Mouse (Mus musculus) limb, embryonic 10.5 days (tissue): ENCODE results near the gene 1700011L22Rik. TPM values are rescaled to one million over a fixed set of nuclear protein-coding genes. Genes with fewer than 3 reads are reported as not detected.

Source experiments
- DNase-seq: peaks from one replicate; pipeline ENCODE4 v3.0.0-alpha.2; 2017; ENCODE audit warnings: low spot score
- H3K27ac ChIP-seq: fragments of 300-500 bp; sonication (generic); 2 replicates; pipeline ENCODE4 v1.5.1; 2016; ENCODE audit warnings: mild to moderate bottlenecking
- H3K27me3 ChIP-seq: fragments of 300-500 bp; sonication (generic); 2 replicates; pipeline ENCODE4 v1.6.1; 2016; ENCODE audit warnings: low read depth, mild to moderate bottlenecking; ENCODE audit not compliant: poor library complexity, severe bottlenecking
- H3K36me3 ChIP-seq: fragments of 300-500 bp; sonication (generic); 2 replicates; pipeline ENCODE4 v1.6.1; 2016; ENCODE audit warnings: mild to moderate bottlenecking, moderate library complexity
- H3K4me1 ChIP-seq: fragments of 300-500 bp; sonication (generic); 2 replicates; pipeline ENCODE4 v1.6.1; 2016
- H3K4me3 ChIP-seq: fragments of 300-500 bp; sonication (generic); 2 replicates; pipeline ENCODE4 v1.5.1; 2016; ENCODE audit warnings: mild to moderate bottlenecking, moderate library complexity
- H3K9me3 ChIP-seq: fragments of 300-500 bp; sonication (generic); replicated peaks from 2 replicates; pipeline ENCODE4 v1.6.1; 2016; ENCODE audit warnings: mild to moderate bottlenecking
- WGBS: fragments of 180-500 bp; shearing (Covaris S2); methylation state at CpG from one replicate; pipeline ENCODE4 v1.1.7; 2016; 5-methylcytosine and 5-hydroxymethylcytosine counted together
- polyA plus RNA-seq: library from polyadenylated mRNA; unstranded; fragments of >200 nt; fragmentation: Nextera tagmentation; extraction: Ambion mirVana; gene quantifications from 2 replicates; pipeline ENCODE4 v1.2.1, GENCODE M21; 2016

The 1700011L22Rik gene
- polyA plus RNA-seq, 1 experiment from 2014 or later: not detected

GRCm38 (mm10) chr8:79198675-79199074, 49.7 kb downstream of the 1700011L22Rik start:
- peaks cover 5% of the 10 kb centered on the region for H3K36me3 ChIP-seq
- no peak overlapping the region for H3K27ac ChIP-seq
- peaks cover 9% of the 10 kb centered on the region for H3K4me1 ChIP-seq
- 81% methylated on average over 3 of the region's 3 CpGs for WGBS
- H3K4me3 ChIP-seq: no peak overlapping the region
- H3K9me3 ChIP-seq: no peaks in the 10 kb centered on the region
- H3K27me3 ChIP-seq: no peaks in the 10 kb centered on the region
- no peak for DNase-seq

GRCm38 (mm10) chr8:79196481-79196880, 51.9 kb downstream of the 1700011L22Rik start:
- Histone ChIP-seq H3K4me3 (no peak overlapping the region), H3K9me3 (no peaks in the 10 kb centered on the region), H3K36me3 (peaks cover 20% of the 10 kb centered on the region), H3K4me1 (peaks cover 7% of the 10 kb centered on the region), H3K27ac (no peak overlapping the region), H3K27me3 (no peaks in the 10 kb centered on the region)
- 76% methylated on average over 4 of the region's 4 CpGs for WGBS
- no peak for DNase-seq

GRCm38 (mm10) chr8:79190071-79190470, 58.3 kb downstream of the 1700011L22Rik start:
- H3K27ac ChIP-seq: no peak overlapping the region
- no peaks in the 10 kb centered on the region for H3K4me1 ChIP-seq
- DNase-seq: no peak
- H3K9me3 ChIP-seq: no peaks in the 10 kb centered on the region
- 96% methylated on average over 10 of the region's 10 CpGs for WGBS
- H3K4me3 ChIP-seq: no peak overlapping the region
- no peaks in the 10 kb centered on the region for H3K27me3 ChIP-seq
- peaks cover 83% of the 10 kb centered on the region for H3K36me3 ChIP-seq

GRCm38 (mm10) chr8:79185488-79185887, 62.9 kb downstream of the 1700011L22Rik start:
- Histone ChIP-seq H3K4me1 (no peaks in the 10 kb centered on the region), H3K36me3 (peaks cover 100% of the 10 kb centered on the region), H3K27ac (no peak overlapping the region), H3K4me3 (no peak overlapping the region), H3K27me3 (no peaks in the 10 kb centered on the region), H3K9me3 (no peaks in the 10 kb centered on the region)
- DNase-seq: no peak
- 89% methylated on average over 7 of the region's 7 CpGs for WGBS

GRCm38 (mm10) chr8:79179678-79180077, 68.7 kb downstream of the 1700011L22Rik start:
- 94% methylated on average over 6 of the region's 6 CpGs for WGBS
- Histone ChIP-seq H3K4me3 (no peak overlapping the region), H3K4me1 (no peaks in the 10 kb centered on the region), H3K27me3 (no peaks in the 10 kb centered on the region), H3K9me3 (no peaks in the 10 kb centered on the region), H3K36me3 (peaks cover 98% of the 10 kb centered on the region), H3K27ac (no peak overlapping the region)
- DNase-seq: no peak

- no peaks in the 10 kb centered on the region for H3K27me3 ChIP-seq
- peaks cover 74% of the 10 kb centered on the region for H3K36me3 ChIP-seq
- H3K4me3 ChIP-seq: no peak overlapping the region
- 81% methylated on average over 4 of the region's 4 CpGs for WGBS
- no peak overlapping the region for H3K27ac ChIP-seq
- no peaks in the 10 kb centered on the region for H3K9me3 ChIP-seq
- DNase-seq: no peak
- peaks cover 11% of the 10 kb centered on the region; the same call in 1 of the 2 replicates for H3K4me1 ChIP-seq
These were observed 72.4 kb downstream of the 1700011L22Rik start for GRCm38 (mm10) chr8:79175991-79176390.

GRCm38 (mm10) chr8:79173606-79174005, 74.8 kb downstream of the 1700011L22Rik start:
- Histone ChIP-seq H3K27me3 (no peaks in the 10 kb centered on the region), H3K27ac (no peak overlapping the region), H3K9me3 (no peaks in the 10 kb centered on the region), H3K36me3 (peaks cover 61% of the 10 kb centered on the region), H3K4me3 (no peak overlapping the region), H3K4me1 (peaks cover 11% of the 10 kb centered on the region; the same call in 1 of the 2 replicates)
- DNase-seq: no peak
- 82% methylated on average over 4 of the region's 4 CpGs for WGBS

GRCm38 (mm10) chr8:79165276-79165675, 83.1 kb downstream of the 1700011L22Rik start:
- Histone ChIP-seq H3K27ac (no peak overlapping the region), H3K4me3 (no peak overlapping the region), H3K27me3 (no peaks in the 10 kb centered on the region), H3K36me3 (peaks cover 73% of the 10 kb centered on the region), H3K9me3 (no peaks in the 10 kb centered on the region), H3K4me1 (peaks cover 3% of the 10 kb centered on the region)
- WGBS: 89% methylated on average over 3 of the region's 3 CpGs
- no peak for DNase-seq

GRCm38 (mm10) chr8:79164336-79164735, 84.0 kb downstream of the 1700011L22Rik start:
- DNase-seq: no peak
- Histone ChIP-seq H3K4me1 (peaks cover 8% of the 10 kb centered on the region), H3K27me3 (no peaks in the 10 kb centered on the region), H3K27ac (no peak overlapping the region), H3K4me3 (no peak overlapping the region), H3K36me3 (peaks cover 73% of the 10 kb centered on the region), H3K9me3 (no peaks in the 10 kb centered on the region)
- WGBS: 81% methylated on average over 1 of the region's 1 CpGs

- DNase-seq: no peak
- Histone ChIP-seq H3K27ac (no peak overlapping the region), H3K4me3 (no peak overlapping the region), H3K9me3 (no peaks in the 10 kb centered on the region), H3K36me3 (peaks cover 78% of the 10 kb centered on the region), H3K27me3 (no peaks in the 10 kb centered on the region), H3K4me1 (peaks cover 19% of the 10 kb centered on the region)
- 90% methylated on average over 10 of the region's 10 CpGs for WGBS
These were observed 85.6 kb downstream of the 1700011L22Rik start for GRCm38 (mm10) chr8:79162533-79163308.

- peaks cover 82% of the 10 kb centered on the region for H3K36me3 ChIP-seq
- no peak for DNase-seq
- WGBS: 89% methylated on average over 4 of the region's 4 CpGs
- no peak overlapping the region for H3K4me3 ChIP-seq
- H3K27me3 ChIP-seq: no peaks in the 10 kb centered on the region
- no peak overlapping the region for H3K27ac ChIP-seq
- no peaks in the 10 kb centered on the region for H3K9me3 ChIP-seq
- peaks cover 30% of the 10 kb centered on the region for H3K4me1 ChIP-seq
These were observed 87.1 kb downstream of the 1700011L22Rik start for GRCm38 (mm10) chr8:79161172-79161778.
